Mouse (Mus musculus) heart, embryonic 16.5 days (tissue): ENCODE data around the gene Hist1h2bj. TPM values are rescaled to one million over a fixed set of nuclear protein-coding genes. Genes with fewer than 3 reads are reported as not detected.
"Not testable (repeated sequence)": the region's sequence is repeated elsewhere in the genome, so short reads cannot be mapped to it uniquely, and the experiment has no call there.

ENCODE experiments used
- ATAC-seq: fragments of 200-750 bp; cut with Nextera tagmentation; replicated peaks from 2 replicates; pipeline ENCODE4 v1.8.0; 2017; ENCODE audit warnings: moderate number of reproducible peaks; ENCODE audit not compliant: insufficient read depth, low FRiP score; ENCODE audit errors: extremely low read depth
- H3K27ac ChIP-seq: fragments of 300-500 bp; sonication (generic); 2 replicates; pipeline ENCODE4 v1.5.1; 2014; ENCODE audit warnings: mild to moderate bottlenecking, low read length, control low read depth, moderate library complexity
- H3K27me3 ChIP-seq: fragments of 300-500 bp; sonication (generic); 2 replicates; pipeline ENCODE4 v1.6.1; 2014; ENCODE audit warnings: low read length, mixed read lengths; ENCODE audit not compliant: control insufficient read depth, insufficient read depth
- H3K36me3 ChIP-seq: fragments of 300-500 bp; sonication (generic); 2 replicates; pipeline ENCODE4 v1.6.1; 2014; ENCODE audit not compliant: control insufficient read depth, insufficient read depth
- H3K4me1 ChIP-seq: fragments of 300-500 bp; sonication (generic); 2 replicates; pipeline ENCODE4 v1.6.1; 2014; ENCODE audit warnings: low read length, mixed read lengths; ENCODE audit not compliant: control insufficient read depth, insufficient read depth
- H3K4me2 ChIP-seq: fragments of 300-500 bp; sonication (generic); 2 replicates; pipeline ENCODE4 v1.6.1; 2014; ENCODE audit warnings: low read depth, mild to moderate bottlenecking, control low read depth, low read length
- H3K4me3 ChIP-seq: fragments of 300-500 bp; sonication (generic); 2 replicates; pipeline ENCODE4 v1.5.1; 2014; ENCODE audit warnings: mild to moderate bottlenecking, control low read depth, low read length
- H3K9ac ChIP-seq: fragments of 300-500 bp; sonication (generic); 2 replicates; pipeline ENCODE4 v1.6.1; 2014; ENCODE audit warnings: low read length, control low read depth
- H3K9me3 ChIP-seq: fragments of 300-500 bp; sonication (generic); replicated peaks from 2 replicates; pipeline ENCODE4 v1.6.1; 2016; ENCODE audit warnings: low read length; ENCODE audit not compliant: control insufficient read depth
- WGBS: fragments of 180-500 bp; shearing (Covaris S2); extraction: QIAGEN DNeasy Blood & Tissue Kit; methylation state at CpG from one replicate; pipeline ENCODE4 v1.1.7; 2014; 5-methylcytosine and 5-hydroxymethylcytosine counted together
- polyA plus RNA-seq: library from polyadenylated mRNA; unstranded; fragments of >200 nt; fragmentation: Nextera tagmentation; extraction: Ambion mirVana; gene quantifications from 2 replicates; pipeline ENCODE4 v1.2.1, GENCODE M21; 2015

The Hist1h2bj gene
- polyA plus RNA-seq, 1 experiment from 2014 or later, result 9.9 TPM

GRCm38 (mm10) chr13:22036149-22036956 is 6.7 kb upstream of the Hist1h2bj start:
- no peaks in the 10 kb centered on the region for H3K36me3 ChIP-seq
- H3K4me2 ChIP-seq, result peak overlapping the region; percentile 58
- H3K27ac ChIP-seq, result peak overlapping the region; percentile 48
- H3K9me3 ChIP-seq, result no peaks in the 10 kb centered on the region
- H3K4me3 ChIP-seq, result peak overlapping the region; percentile 38
- peak; percentile 16 for ATAC-seq
- H3K27me3 ChIP-seq, result no peaks in the 10 kb centered on the region
- peak overlapping the region; percentile 43 for H3K9ac ChIP-seq
- H3K4me1 ChIP-seq, result peaks cover 19% of the 10 kb centered on the region
- WGBS, result 4% methylated on average over 17 of the region's 23 CpGs

GRCm38 (mm10) chr13:22036986-22037385 is 6.0 kb upstream of the Hist1h2bj start:
- peaks cover 21% of the 10 kb centered on the region for H3K4me1 ChIP-seq
- H3K9me3 ChIP-seq, result no peaks in the 10 kb centered on the region
- peak overlapping the region; percentile 38; the same call in 1 of the 2 replicates for H3K4me3 ChIP-seq
- H3K27me3 ChIP-seq, result no peaks in the 10 kb centered on the region
- H3K27ac ChIP-seq, result peak overlapping the region; percentile 48
- no peak for ATAC-seq
- no peaks in the 10 kb centered on the region for H3K36me3 ChIP-seq
- WGBS, result 70% methylated on average over 3 of the region's 3 CpGs
- H3K4me2 ChIP-seq, result peak overlapping the region; percentile 58
- H3K9ac ChIP-seq, result peak overlapping the region; percentile 43

GRCm38 (mm10) chr13:22037415-22037814 is 5.6 kb upstream of the Hist1h2bj start:
- peaks cover 25% of the 10 kb centered on the region for H3K4me1 ChIP-seq
- no peak overlapping the region for H3K9ac ChIP-seq
- H3K36me3 ChIP-seq, result no peaks in the 10 kb centered on the region
- no peaks in the 10 kb centered on the region for H3K27me3 ChIP-seq
- no peak overlapping the region for H3K27ac ChIP-seq
- ATAC-seq, result no peak
- H3K4me3 ChIP-seq, result no peak overlapping the region
- no peak overlapping the region for H3K4me2 ChIP-seq
- H3K9me3 ChIP-seq, result no peaks in the 10 kb centered on the region
- WGBS, result 72% methylated on average over 2 of the region's 2 CpGs

GRCm38 (mm10) chr13:22039364-22039763 is 3.6 kb upstream of the Hist1h2bj start:
- Histone ChIP-seq H3K27me3 (no peaks in the 10 kb centered on the region), H3K9ac (no peak overlapping the region), H3K4me1 (peaks cover 31% of the 10 kb centered on the region), H3K4me2 (peak overlapping the region; percentile 62; the same call in 1 of the 2 replicates), H3K4me3 (no peak overlapping the region), H3K27ac (no peak overlapping the region), H3K36me3 (no peaks in the 10 kb centered on the region), H3K9me3 (no peaks in the 10 kb centered on the region)
- ATAC-seq, result no peak
- 73% methylated on average over 5 of the region's 5 CpGs for WGBS

GRCm38 (mm10) chr13:22039951-22040463 is 3.0 kb upstream of the Hist1h2bj start:
- peak overlapping the region; percentile 55 for H3K4me3 ChIP-seq
- no peak for ATAC-seq
- peak overlapping the region; percentile 81 for H3K27ac ChIP-seq
- peak overlapping the region; percentile 18; the same call in 1 of the 2 replicates for H3K9ac ChIP-seq
- WGBS, result 11% methylated on average over 2 of the region's 2 CpGs
- no peaks in the 10 kb centered on the region for H3K9me3 ChIP-seq
- H3K4me2 ChIP-seq, result peak overlapping the region; percentile 62
- no peaks in the 10 kb centered on the region for H3K36me3 ChIP-seq
- peaks cover 28% of the 10 kb centered on the region for H3K4me1 ChIP-seq
- H3K27me3 ChIP-seq, result no peaks in the 10 kb centered on the region

- Histone ChIP-seq H3K27ac (peak overlapping the region; percentile 81), H3K36me3 (no peaks in the 10 kb centered on the region), H3K9ac (peak overlapping the region; percentile 43), H3K27me3 (no peaks in the 10 kb centered on the region), H3K4me1 (peaks cover 28% of the 10 kb centered on the region), H3K4me2 (peak overlapping the region; percentile 62), H3K4me3 (peak overlapping the region; percentile 55), H3K9me3 (no peaks in the 10 kb centered on the region)
- WGBS, result under 1% methylated on average over 19 of the region's 24 CpGs
- peak; percentile 1; the same call in 1 of the 2 replicates for ATAC-seq
Observed at GRCm38 (mm10) chr13:22040464-22041141, 2.4 kb upstream of the Hist1h2bj start.

- not testable (repeated sequence) for H3K36me3 ChIP-seq, H3K9me3 ChIP-seq, H3K27me3 ChIP-seq
- Histone ChIP-seq H3K27ac (peak within 1 kb of the TSS; percentile 88), H3K4me2 (peak within 1 kb of the TSS; percentile 68), H3K4me1 (peaks cover 28% of the 10 kb centered on the region), H3K9ac (peak within 1 kb of the TSS; percentile 74), H3K4me3 (peak within 1 kb of the TSS; percentile 55)
- peak; percentile 56 for ATAC-seq
- WGBS, result 0% methylated on average over 22 of the region's 27 CpGs
Observed at GRCm38 (mm10) chr13:22041142-22041536, 1.9 kb upstream of the Hist1h2bj start, which contains the start of gene Hist1h4i. Gene Hist1h4i (minus strand): TSS chr13:22041362.

GRCm38 (mm10) chr13:22041651-22042567 is 1.1 kb upstream of the Hist1h2bj start:
- Histone ChIP-seq H3K4me3 (peak overlapping the region; percentile 49), H3K27me3 (no peaks in the 10 kb centered on the region), H3K36me3 (no peaks in the 10 kb centered on the region), H3K4me2 (peak overlapping the region; percentile 68), H3K9ac (peak overlapping the region; percentile 74), H3K27ac (peak overlapping the region; percentile 88), H3K4me1 (peaks cover 22% of the 10 kb centered on the region), H3K9me3 (no peaks in the 10 kb centered on the region)
- WGBS, result 6% methylated on average over 13 of the region's 13 CpGs
- ATAC-seq, result no peak
